8 mouse cellular contexts compared by ENCODE assay signal in the genomic region with DNA sequence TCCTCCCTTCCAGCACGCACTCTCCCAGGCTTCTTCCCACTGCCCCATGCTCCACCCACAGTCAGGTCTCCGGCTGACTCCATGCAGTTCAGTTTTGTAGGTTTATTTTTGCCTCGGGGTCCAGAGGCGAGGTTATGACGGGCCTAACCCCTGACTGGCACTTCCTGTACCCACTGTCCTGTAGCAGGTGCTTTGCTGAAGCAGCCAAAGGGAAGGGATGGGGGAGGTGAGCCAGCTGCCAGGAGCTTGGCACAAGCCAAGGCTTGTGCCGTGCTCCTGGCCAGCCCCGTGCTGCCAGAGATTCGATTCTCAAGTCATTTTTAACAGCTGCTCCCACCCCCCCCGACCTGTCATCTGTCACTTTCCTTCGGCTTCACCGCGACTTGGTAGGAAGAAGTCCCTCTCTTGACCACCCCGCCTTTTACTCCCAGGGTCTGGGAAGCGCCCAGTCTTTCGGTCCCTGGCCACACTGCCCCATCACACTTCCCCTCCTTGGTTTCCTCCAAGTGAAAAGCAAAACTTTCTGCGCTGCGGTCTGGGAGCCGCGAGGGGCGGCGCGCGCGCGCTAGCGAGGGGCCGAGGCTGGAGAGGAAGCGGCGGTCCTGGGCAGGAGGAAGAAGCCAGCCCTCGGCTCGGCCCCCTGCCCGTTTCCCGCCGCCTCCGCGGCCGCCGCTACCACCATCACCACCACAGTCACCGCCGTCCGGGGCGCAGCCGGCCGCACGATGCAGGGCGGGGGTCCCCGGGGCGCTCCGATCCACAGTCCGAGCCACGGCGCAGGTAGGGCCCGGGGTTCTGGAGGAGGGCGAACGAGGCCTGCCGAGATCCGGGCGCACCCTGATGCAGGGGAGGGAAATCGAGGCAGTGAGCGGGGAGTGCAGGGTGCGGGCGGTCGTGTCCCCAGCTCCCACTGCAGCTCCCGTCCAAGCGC. TPM values are rescaled to one million over a fixed set of nuclear protein-coding genes. Genes with fewer than 3 reads are reported as not detected.
DNase-seq lines count a peak whose midpoint lies in the region; ATAC-seq and TF ChIP-seq lines count a peak whose summit lies in the region.

A gene (plus strand): TSS at position 691 of the 931 bp plus-strand sequence.

- H3K27ac ChIP-seq in embryonic fibroblast, embryonic 13.5 days (ENCODE audit: insufficient read depth, low read length): no peak within 1 kb of the TSS
- peak within 1 kb of the TSS; percentile 2 to 64; a peak in 3 of 4 replicates for H3K27ac ChIP-seq in heart, embryonic 14.5 days (replicated peaks in 1 of 2; ENCODE audit: control insufficient read depth in 1 of 2, insufficient read depth in 1 of 2, low read depth in 2 of 2, low read length in 2 of 2)

- 2% methylated on average over 60 of the region's 65 CpGs for WGBS in heart, embryonic 14.5 days

- H3K9ac ChIP-seq in heart, embryonic 14.5 days (ENCODE audit: low read length): peak within 1 kb of the TSS; percentile 79

- CTCF ChIA-PET in Patski (lab: Charles Lee): interaction anchor here (0.8 to 1.1 kb wide), 2 partner anchors 10 to 13 kb away, joined by 3 read pairs; no protein-coding TSS in a partner anchor

- H3K4me1 ChIP-seq in embryonic fibroblast, embryonic 13.5 days (ENCODE audit: control insufficient read depth, insufficient read depth, low read length): no peaks in the 10 kb centered on the region
- H3K4me1 ChIP-seq in heart, embryonic 14.5 days (ENCODE audit: control insufficient read depth in 2 of 2, insufficient read depth in 2 of 2, low read length in 2 of 2): peaks cover 5 to 13% of the 10 kb centered on the region in 2 experiments; a peak in 3 of 4 replicates

- peak; percentile 34 to 52 for DNase-seq in cerebellum, postnatal 25 days
- no peak for DNase-seq in cerebellum, adult 11 months
- DNase-seq in Patski (ENCODE audit: low read depth, low spot score): no peak
- DNase-seq in kidney, postnatal 14 days: peak; percentile 58
- peak; percentile 76 for DNase-seq in lung, postnatal 10 days
- DNase-seq in retina, postnatal 1 day: peak; percentile 45

- ATAC-seq in Patski: peak; percentile 31
- peak; percentile 60 for ATAC-seq in heart, embryonic 14.5 days (ENCODE audit: insufficient number of reproducible peaks, insufficient read depth, low FRiP score, low read depth)

- TF ChIP-seq POLR2A in embryonic fibroblast, embryonic 13.5 days (IDR thresholded peaks at IDR 0.05; ENCODE audit: low read depth, low read length): no peak

- POLR2A ChIA-PET in Patski (lab: Charles Lee): no interaction called here

- H3K36me3 ChIP-seq in heart, embryonic 14.5 days (ENCODE audit: control insufficient read depth, insufficient read depth, low read length): no peaks in the 10 kb centered on the region

- no peaks in the 10 kb centered on the region for H3K9me3 ChIP-seq in heart, embryonic 14.5 days (ENCODE audit: control insufficient read depth, low read length)

- peak within 1 kb of the TSS; percentile 80 for H3K4me2 ChIP-seq in heart, embryonic 14.5 days (ENCODE audit: low read length)

- TF ChIP-seq CTCF in Patski (IDR thresholded peaks at IDR 0.05): no peak
- no peak for TF ChIP-seq CTCF in embryonic fibroblast, embryonic 13.5 days (IDR thresholded peaks at IDR 0.05; ENCODE audit: borderline replicate concordance, insufficient read depth, low read length)

- H3K4me3 ChIP-seq in embryonic fibroblast, embryonic 13.5 days (ENCODE audit: insufficient read depth, low read length): peak within 1 kb of the TSS; percentile 56
- H3K4me3 ChIP-seq in heart, embryonic 14.5 days (ENCODE audit: control insufficient read depth in 1 of 2, insufficient read depth in 1 of 2, low read depth in 1 of 2, low read length in 2 of 2): peak within 1 kb of the TSS; percentile 55 to 60

- in situ Hi-C loops in Patski (cut with MboI; ENCODE audit: low pct_unique_long_range_greater_than_20kb): no loop called here

- H3K27me3 ChIP-seq in Patski: peaks cover 30% of the 10 kb centered on the region
- no peaks in the 10 kb centered on the region for H3K27me3 ChIP-seq in heart, embryonic 14.5 days (ENCODE audit: control insufficient read depth, insufficient read depth, low read length)

RNA-seq across cellular contexts. Expression of the gene that starts here (rescaled TPM):
- 0.06 TPM for polyA plus RNA-seq in Patski (2021)
- polyA plus RNA-seq in embryonic fibroblast, embryonic 13.5 days (2011; ENCODE audit: insufficient read length, low read depth, missing spikeins): 1.0 TPM in 2 replicates
- polyA plus RNA-seq in heart, embryonic 14.5 days (2014; fragmentation: Nextera tagmentation; extraction: Ambion mirVana): 2.0 and 4.2 TPM in 2 replicates

Comparison
In these comparisons a context has a peak if more than half of its experiments do, and no peak if none do; other contexts are left out.
1. DNase-seq: peak in cerebellum, postnatal 25 days (2 of 2), kidney, postnatal 14 days (single experiment), lung, postnatal 10 days (single experiment) and retina, postnatal 1 day (single experiment); none in cerebellum, adult 11 months (single experiment) and Patski (single experiment).
2. Peak in ATAC-seq in Patski; RNA of the gene not detected or under 1 TPM.